9 mouse cellular contexts compared by ENCODE assay signal in the genomic region with DNA sequence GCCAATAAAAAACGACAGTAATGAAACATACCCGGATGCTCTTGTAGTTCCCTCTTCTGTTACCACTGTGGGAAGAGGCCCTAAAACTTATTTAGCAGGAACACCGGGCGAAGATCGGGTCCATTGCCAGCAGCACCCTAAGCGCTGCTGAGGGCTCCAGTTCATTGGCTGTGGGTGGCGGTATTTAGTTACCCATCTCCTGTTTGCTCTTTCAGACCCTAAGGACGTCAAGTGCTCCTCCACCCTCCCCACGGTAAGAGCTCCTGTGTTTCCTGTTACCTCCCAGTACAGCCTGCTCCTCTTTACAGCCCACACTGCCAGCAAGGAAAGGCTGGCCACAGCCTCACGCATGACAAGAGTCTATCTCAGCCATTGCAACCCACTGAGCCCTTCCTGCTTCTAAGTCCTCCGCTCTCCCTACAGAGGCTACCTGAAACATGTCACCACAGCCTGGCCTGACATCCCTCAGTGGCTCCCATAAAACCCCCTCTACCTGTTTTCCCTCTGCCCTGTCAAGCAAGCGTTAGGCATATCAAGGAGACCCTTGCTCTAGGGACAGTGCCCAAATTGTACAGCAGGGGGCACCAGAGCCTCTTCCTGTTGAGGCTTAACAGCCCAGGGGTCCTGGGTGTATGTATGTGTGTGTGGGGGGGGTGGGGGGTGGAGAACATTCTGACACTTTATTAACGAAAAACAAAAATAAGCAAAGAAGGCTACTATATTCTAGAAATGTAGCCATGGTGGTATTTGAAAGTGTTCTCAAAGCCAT. TPM values are rescaled to one million over a fixed set of nuclear protein-coding genes. Genes with fewer than 3 reads are reported as not detected.
DNase-seq lines count a peak whose midpoint lies in the region; ATAC-seq lines count a peak whose summit lies in the region.
"Had no signal": no experiment of that assay in that cellular context is flagged by ENCODE, and none has a peak within 500 bp of the region (broad histone marks: within the 10 kb centered on the region; RNA-seq: fewer than 3 reads in every experiment).

No protein-coding gene starts in this region.

- H3K4me3 ChIP-seq in forebrain, embryonic 11.5 days (ENCODE audit: low read depth, low read length), result no peak overlapping the region
- H3K4me3 ChIP-seq in forebrain, embryonic 12.5 days (replicated peaks), result no peak overlapping the region
- no peak overlapping the region for H3K4me3 ChIP-seq in hindbrain, embryonic 14.5 days (replicated peaks; ENCODE audit: low read length)
- H3K4me3 ChIP-seq: heart, embryonic 13.5 days had no signal

- no peaks in the 10 kb centered on the region for H3K9me3 ChIP-seq in forebrain, embryonic 11.5 days (ENCODE audit: control insufficient read depth, low read length)
- H3K9me3 ChIP-seq in forebrain, embryonic 12.5 days, result no peaks in the 10 kb centered on the region
- no peaks in the 10 kb centered on the region for H3K9me3 ChIP-seq in hindbrain, embryonic 14.5 days (ENCODE audit: control insufficient read depth, low read length)
- H3K9me3 ChIP-seq: heart, embryonic 13.5 days had no signal

- H3K27me3 ChIP-seq in forebrain, embryonic 11.5 days (ENCODE audit: control insufficient read depth, insufficient read depth, low read length), result no peaks in the 10 kb centered on the region
- no peaks in the 10 kb centered on the region for H3K27me3 ChIP-seq in forebrain, embryonic 12.5 days
- H3K27me3 ChIP-seq in hindbrain, embryonic 14.5 days (ENCODE audit: control insufficient read depth, insufficient read depth, low read length), result no peaks in the 10 kb centered on the region
- H3K27me3 ChIP-seq: heart, embryonic 13.5 days had no signal

- H3K9ac ChIP-seq in forebrain, embryonic 11.5 days (ENCODE audit: low read length), result no peak overlapping the region
- no peak overlapping the region for H3K9ac ChIP-seq in forebrain, embryonic 12.5 days
- H3K9ac ChIP-seq in hindbrain, embryonic 14.5 days, result no peak overlapping the region
- H3K9ac ChIP-seq: heart, embryonic 13.5 days had no signal

- H3K36me3 ChIP-seq in forebrain, embryonic 11.5 days (ENCODE audit: control insufficient read depth, insufficient read depth, low read length), result no peaks in the 10 kb centered on the region
- 0 out of 2 replicates have a peak, but pooled peaks cover 2% of the 10 kb centered on the region for H3K36me3 ChIP-seq in forebrain, embryonic 12.5 days (replicated peaks)
- 0 out of 2 replicates have a peak, but pooled peaks cover 3% of the 10 kb centered on the region for H3K36me3 ChIP-seq in hindbrain, embryonic 14.5 days (replicated peaks; ENCODE audit: control insufficient read depth, insufficient read depth)
- H3K36me3 ChIP-seq: heart, embryonic 13.5 days had no signal

- H3K4me1 ChIP-seq in forebrain, embryonic 11.5 days (replicated peaks; ENCODE audit: control insufficient read depth, insufficient read depth, low read length), result no peaks in the 10 kb centered on the region; the same call in 1 of the 2 replicates
- peaks cover 19% of the 10 kb centered on the region for H3K4me1 ChIP-seq in forebrain, embryonic 12.5 days
- peaks cover 12% of the 10 kb centered on the region; the same call in 1 of the 2 replicates for H3K4me1 ChIP-seq in hindbrain, embryonic 14.5 days (replicated peaks; ENCODE audit: control insufficient read depth, insufficient read depth, low read length)

- peak; percentile 81 for DNase-seq in forebrain, embryonic 11.5 days (ENCODE audit: low spot score)
- peak; percentile 33 to 76 for DNase-seq in spleen, postnatal 4 days (ENCODE audit: low spot score in 2 of 2)
- no peak for DNase-seq in spleen, adult 12 weeks (ENCODE audit: low spot score)
- DNase-seq in hindbrain, embryonic 14.5 days (ENCODE audit: low spot score), result peak; percentile 68
- DNase-seq in mesoderm, embryonic 11.5 days (ENCODE audit: low read depth, low spot score), result peak; percentile 68
- DNase-seq in thymus, postnatal 36 days, result peak; percentile 70 to 72
- DNase-seq in left cerebral cortex, adult 18-20 months (ENCODE audit: low spot score in 2 of 2), result no peak

- 69% methylated on average over 13 of the region's 13 CpGs for WGBS in forebrain, embryonic 11.5 days
- WGBS in forebrain, embryonic 12.5 days, result 76% methylated on average over 13 of the region's 13 CpGs
- WGBS in hindbrain, embryonic 14.5 days, result 74% methylated on average over 13 of the region's 13 CpGs

- no peak overlapping the region for H3K27ac ChIP-seq in forebrain, embryonic 11.5 days (ENCODE audit: low read depth, low read length)
- no peak overlapping the region for H3K27ac ChIP-seq in forebrain, embryonic 12.5 days
- 0 out of 2 replicates have a peak overlapping the region, but pooled peaks have one; percentile 51 for H3K27ac ChIP-seq in hindbrain, embryonic 14.5 days
- H3K27ac ChIP-seq: heart, embryonic 13.5 days had no signal

- ATAC-seq in forebrain, embryonic 11.5 days (replicated peaks; ENCODE audit: low FRiP score), result no peak
- ATAC-seq in forebrain, embryonic 12.5 days (ENCODE audit: low FRiP score), result no peak
- ATAC-seq in hindbrain, embryonic 14.5 days (ENCODE audit: low FRiP score), result no peak

- H3K4me2 ChIP-seq in forebrain, embryonic 11.5 days (ENCODE audit: low read depth, low read length, severe bottlenecking), result no peak overlapping the region
- H3K4me2 ChIP-seq in forebrain, embryonic 12.5 days, result no peak overlapping the region
- no peak overlapping the region for H3K4me2 ChIP-seq in hindbrain, embryonic 14.5 days (replicated peaks)
- H3K4me2 ChIP-seq: heart, embryonic 13.5 days had no signal

RNA-seq across cellular contexts. Expression of gene Slc37a1, which starts 39.0 kb away (rescaled TPM):
- polyA plus RNA-seq in forebrain, embryonic 11.5 days (2014; fragmentation: Nextera tagmentation; extraction: Ambion mirVana), result 5.8 and 6.0 TPM in 2 replicates
- 9.4 and 10.7 TPM in 2 replicates for polyA plus RNA-seq in forebrain, embryonic 12.5 days (2016; fragmentation: Nextera tagmentation; extraction: Ambion mirVana)
- polyA plus RNA-seq in hindbrain, embryonic 14.5 days (2014; fragmentation: Nextera tagmentation; extraction: Ambion mirVana), result 10.4 and 11.6 TPM in 2 replicates
- total RNA-seq in left cerebral cortex, adult 18-20 months (2021), result 10 to 100 TPM; 10.2 to 10.7 TPM

RNA-seq across cellular contexts. Expression of gene Rsph1, which starts 48.5 kb away (rescaled TPM):
- polyA plus RNA-seq in forebrain, embryonic 11.5 days (2014; fragmentation: Nextera tagmentation; extraction: Ambion mirVana), result 2.1 and 2.6 TPM in 2 replicates
- 2.6 and 3.8 TPM in 2 replicates for polyA plus RNA-seq in forebrain, embryonic 12.5 days (2016; fragmentation: Nextera tagmentation; extraction: Ambion mirVana)
- 3.5 and 5.0 TPM in 2 replicates for polyA plus RNA-seq in hindbrain, embryonic 14.5 days (2014; fragmentation: Nextera tagmentation; extraction: Ambion mirVana)
- total RNA-seq in left cerebral cortex, adult 18-20 months (2021), result 10 to 100 TPM; 15.4 to 16.8 TPM

Comparison
In these comparisons a context has a peak if more than half of its experiments do, and no peak if none do; other contexts are left out.
1. DNase-seq: peak in forebrain, embryonic 11.5 days (single experiment), spleen, postnatal 4 days (2 of 2), hindbrain, embryonic 14.5 days (single experiment), mesoderm, embryonic 11.5 days (single experiment) and thymus, postnatal 36 days (2 of 2); none in spleen, adult 12 weeks (single experiment) and left cerebral cortex, adult 18-20 months (0 of 2).